Mouse (Mus musculus) cerebellum, adult 11-12 months (tissue): Measurements from ENCODE around the gene Bbs10.
A peak's percentile ranks its signal among the peaks of the same experiment; 100 is the strongest.

Source experiments
- DNase-seq: peaks from one replicate; pipeline ENCODE4 v3.0.0; 2022

The Bbs10 gene

GRCm38 (mm10) chr10:111329326-111329725 lies 30.8 kb downstream of the Bbs10 start:
- peak; percentile 10 for DNase-seq

- no peak for DNase-seq
These were observed 36.4 kb downstream of the Bbs10 start for GRCm38 (mm10) chr10:111334902-111335301.

GRCm38 (mm10) chr10:111335517-111336352 lies 37.3 kb downstream of the Bbs10 start:
- DNase-seq = no peak

GRCm38 (mm10) chr10:111336353-111336713 lies 37.9 kb downstream of the Bbs10 start:
- DNase-seq = no peak

- DNase-seq = no peak
These were observed 40.8 kb downstream of the Bbs10 start for GRCm38 (mm10) chr10:111339296-111339695.

- DNase-seq = no peak
These were observed 43.3 kb downstream of the Bbs10 start for GRCm38 (mm10) chr10:111341761-111342160.

- DNase-seq = peak; percentile 21
These were observed 45.1 kb downstream of the Bbs10 start for GRCm38 (mm10) chr10:111343555-111343954.

GRCm38 (mm10) chr10:111348263-111348662 lies 49.8 kb downstream of the Bbs10 start:
- no peak for DNase-seq
